Mouse (Mus musculus) gastrocnemius, postnatal 25 days (tissue): ENCODE measurements around the gene Cse1l. TPM values are rescaled to one million over a fixed set of nuclear protein-coding genes. Genes with fewer than 3 reads are reported as not detected.
A peak's percentile ranks its signal among the peaks of the same experiment; 100 is the strongest.

Experiments used
- DNase-seq: peaks from one replicate; pipeline ENCODE4 v3.0.0; 2022
- total RNA-seq, 2 experiments: library from RNA; stranded (reverse); gene quantifications; 1 replicate in 1 of 2; 2 replicates in 1 of 2; pipeline ENCODE4 v1.2.3; 2021

The Cse1l gene
- total RNA-seq, 2 experiments from 2014 or later, result 47.1 to 49.5 TPM

- DNase-seq, result no peak
Observed at GRCm38 (mm10) chr2:166900792-166901505, 4.9 kb upstream of the Cse1l start.

- DNase-seq, result no peak
Observed at GRCm38 (mm10) chr2:166903719-166904282, 2.0 kb upstream of the Cse1l start.

GRCm38 (mm10) chr2:166906523-166907182, 813 bp downstream of the Cse1l start:
- DNase-seq, result no peak

- DNase-seq, result no peak
Observed at GRCm38 (mm10) chr2:166909729-166910128, 3.9 kb downstream of the Cse1l start.

- no peak for DNase-seq
Observed at GRCm38 (mm10) chr2:166910536-166910935, 4.7 kb downstream of the Cse1l start.

- no peak for DNase-seq
Observed at GRCm38 (mm10) chr2:166923971-166924370, 18.1 kb downstream of the Cse1l start.

GRCm38 (mm10) chr2:166933943-166934342, 28.1 kb downstream of the Cse1l start:
- no peak for DNase-seq

- DNase-seq, result no peak
Observed at GRCm38 (mm10) chr2:166934416-166934815, 28.6 kb downstream of the Cse1l start.

GRCm38 (mm10) chr2:166935582-166935981, 29.7 kb downstream of the Cse1l start:
- DNase-seq, result no peak

- no peak for DNase-seq
Observed at GRCm38 (mm10) chr2:166936166-166936565, 30.3 kb downstream of the Cse1l start.

- DNase-seq, result no peak
Observed at GRCm38 (mm10) chr2:166943146-166943545, 37.3 kb downstream of the Cse1l start.

GRCm38 (mm10) chr2:166944346-166944745, 38.5 kb downstream of the Cse1l start:
- DNase-seq, result no peak

GRCm38 (mm10) chr2:166945456-166945855, 39.6 kb downstream of the Cse1l start:
- DNase-seq, result no peak

- no peak for DNase-seq
Observed at GRCm38 (mm10) chr2:166948246-166948645, 42.4 kb downstream of the Cse1l start.

- DNase-seq, result no peak
Observed at GRCm38 (mm10) chr2:166948936-166949335, 43.1 kb downstream of the Cse1l start.

- no peak for DNase-seq
Observed at GRCm38 (mm10) chr2:166950853-166951648, 45.2 kb downstream of the Cse1l start.

- no peak for DNase-seq
Observed at GRCm38 (mm10) chr2:166952151-166952550, 46.3 kb downstream of the Cse1l start.

- DNase-seq, result peak; percentile 34
Observed at GRCm38 (mm10) chr2:166956805-166957204, 51.0 kb downstream of the Cse1l start.

- DNase-seq, result peak; percentile 19
Observed at GRCm38 (mm10) chr2:166960648-166961330, 54.9 kb downstream of the Cse1l start.

GRCm38 (mm10) chr2:166963257-166963656, 57.4 kb downstream of the Cse1l start:
- DNase-seq, result no peak

GRCm38 (mm10) chr2:166964773-166965172, 58.9 kb downstream of the Cse1l start:
- no peak for DNase-seq

GRCm38 (mm10) chr2:166973153-166973552, 67.3 kb downstream of the Cse1l start:
- no peak for DNase-seq
